Mouse (Mus musculus): ENCODE measurements at regions not wholly inside any gene's neighbourhood (a gene's known extent, or its start where the extent isn't known, plus 50 kb on each side); places are given as distances from the start of the nearest gene placed in this dataset.

- ATAC-seq (ENCODE audit: low FRiP score) (no peak), DNase-seq (ENCODE audit: low spot score) (no peak)
- Histone ChIP-seq H3K9ac (replicated peaks; ENCODE audit: low read length, poor library complexity, severe bottlenecking) (no peak overlapping the region), H3K4me1 (ENCODE audit: insufficient read depth, low read length) (no peaks in the 10 kb centered on the region), H3K27me3 (ENCODE audit: insufficient read depth, low read length) (no peaks in the 10 kb centered on the region), H3K9me3 (ENCODE audit: low read length) (no peaks in the 10 kb centered on the region), H3K27ac (ENCODE audit: low read depth, low read length) (no peak overlapping the region), H3K4me3 (ENCODE audit: low read depth, low read length) (no peak overlapping the region), H3K36me3 (ENCODE audit: insufficient read depth, low read length) (no peaks in the 10 kb centered on the region), H3K4me2 (ENCODE audit: low read depth, low read length, poor library complexity, severe bottlenecking) (no peak overlapping the region)
- TF ChIP-seq CTCF (IDR thresholded peaks at IDR 0.05), result no peak
- WGBS, result 94% methylated on average over 1 of the region's 1 CpGs
Observed at GRCm38 (mm10) chr13:83444277-83444676, 59.6 kb upstream of the Mef2c start.

GRCm38 (mm10) chr13:83450820-83451219, 53.0 kb upstream of the Mef2c start:
- H3K4me3 ChIP-seq (ENCODE audit: low read depth, low read length), result no peak overlapping the region
- no peak overlapping the region for H3K4me2 ChIP-seq (ENCODE audit: low read depth, low read length, poor library complexity, severe bottlenecking)
- no peaks in the 10 kb centered on the region for H3K9me3 ChIP-seq (ENCODE audit: low read length)
- no peak overlapping the region for H3K27ac ChIP-seq (ENCODE audit: low read depth, low read length)
- no peak for ATAC-seq (ENCODE audit: low FRiP score)
- peak; percentile 1 for DNase-seq (ENCODE audit: low spot score)
- no peaks in the 10 kb centered on the region for H3K36me3 ChIP-seq (ENCODE audit: insufficient read depth, low read length)
- H3K9ac ChIP-seq (replicated peaks; ENCODE audit: low read length, poor library complexity, severe bottlenecking), result no peak overlapping the region
- no peak for TF ChIP-seq CTCF (IDR thresholded peaks at IDR 0.05)
- no peaks in the 10 kb centered on the region for H3K4me1 ChIP-seq (ENCODE audit: insufficient read depth, low read length)
- H3K27me3 ChIP-seq (ENCODE audit: insufficient read depth, low read length), result no peaks in the 10 kb centered on the region

- Histone ChIP-seq H3K9me3 (ENCODE audit: low read length) (no peaks in the 10 kb centered on the region), H3K9ac (replicated peaks; ENCODE audit: low read length, poor library complexity, severe bottlenecking) (no peak overlapping the region), H3K27ac (ENCODE audit: low read depth, low read length) (no peak overlapping the region), H3K4me2 (ENCODE audit: low read depth, low read length, poor library complexity, severe bottlenecking) (no peak overlapping the region), H3K4me1 (ENCODE audit: insufficient read depth, low read length) (no peaks in the 10 kb centered on the region), H3K36me3 (ENCODE audit: insufficient read depth, low read length) (no peaks in the 10 kb centered on the region), H3K27me3 (ENCODE audit: insufficient read depth, low read length) (no peaks in the 10 kb centered on the region), H3K4me3 (ENCODE audit: low read depth, low read length) (no peak overlapping the region)
- 88% methylated on average over 4 of the region's 4 CpGs for WGBS
- TF ChIP-seq CTCF (IDR thresholded peaks at IDR 0.05), result no peak
- ATAC-seq (ENCODE audit: low FRiP score) (no peak), DNase-seq (ENCODE audit: low spot score) (no peak)
Observed at GRCm38 (mm10) chr13:83452987-83453386, 50.8 kb upstream of the Mef2c start.

Measured in midbrain, postnatal 0 days (tissue).